In the genomic region with DNA sequence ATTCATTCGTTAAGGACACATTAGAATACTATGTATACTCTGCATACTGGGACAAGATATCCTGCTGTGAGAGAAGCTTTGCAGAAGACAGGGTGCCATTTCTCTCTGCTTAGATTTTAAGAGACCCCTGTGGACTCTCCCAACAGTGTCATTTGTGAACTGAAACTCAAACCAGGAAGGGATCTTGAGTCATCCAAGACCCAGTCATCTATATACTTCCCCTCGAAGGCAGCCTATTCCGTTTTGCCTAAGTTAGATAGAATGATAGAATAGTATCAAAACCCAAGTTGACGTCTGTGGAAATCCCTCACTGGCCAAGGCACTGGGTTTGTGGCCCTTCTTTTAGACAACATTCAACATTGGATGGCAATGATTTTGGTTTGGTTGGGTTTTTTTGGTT, we compare ENCODE assay signal across 18 mouse cellular contexts. TPM values are rescaled to one million over a fixed set of nuclear protein-coding genes. Genes with fewer than 3 reads are reported as not detected.
"Had no signal": no experiment of that assay in that cellular context is flagged by ENCODE, and none has a peak within 500 bp of the region (broad histone marks: within the 10 kb centered on the region; RNA-seq: fewer than 3 reads in every experiment).

No protein-coding gene starts in this region.

- H3K27ac ChIP-seq: neural tube, embryonic 13.5 days; neural tube, embryonic 15.5 days; stomach, embryonic 15.5 days; stomach, postnatal 0 days had no signal

- DNase-seq: retina, postnatal 1 day; right cerebral cortex, adult 18-20 months; right cerebral cortex, postnatal 14 days; right cerebral cortex, postnatal 25 days; right cerebral cortex, postnatal 4 days; spleen, adult 18-20 months; thymus, adult 18-20 months; thymus, adult 2 months; thymus, postnatal 14 days; thymus, postnatal 25 days; thymus, postnatal 36 days; thymus, postnatal 4 days had no signal

- H3K4me3 ChIP-seq: neural tube, embryonic 13.5 days; neural tube, embryonic 15.5 days; stomach, embryonic 15.5 days had no signal

- H3K4me2 ChIP-seq: neural tube, embryonic 15.5 days; stomach, embryonic 15.5 days had no signal

- H3K27me3 ChIP-seq: neural tube, embryonic 13.5 days; neural tube, embryonic 15.5 days had no signal

- H3K4me1 ChIP-seq: stomach, embryonic 15.5 days had no signal

- H3K9me3 ChIP-seq: neural tube, embryonic 13.5 days; neural tube, embryonic 15.5 days; stomach, embryonic 15.5 days had no signal

- H3K36me3 ChIP-seq: neural tube, embryonic 13.5 days; neural tube, embryonic 15.5 days; stomach, embryonic 15.5 days had no signal

- H3K9ac ChIP-seq: neural tube, embryonic 13.5 days; neural tube, embryonic 15.5 days; stomach, embryonic 15.5 days had no signal

RNA-seq across cellular contexts. Expression of gene March4, which starts 7.5 kb away (rescaled TPM):
- total RNA-seq: neutrophil, adult 5-6 weeks had no signal
- polyA plus RNA-seq: thymus, adult 2 months; thymus, postnatal 0 days had no signal
